Mouse (Mus musculus): ENCODE measurements around the gene Fkbp8.

- no peak for TF ChIP-seq CTCF (IDR thresholded peaks at IDR 0.05; ENCODE audit: extremely low read depth, insufficient read length, insufficient replicate concordance, low read depth, low read length)
- no peak for TF ChIP-seq POLR2A (IDR thresholded peaks at IDR 0.05; ENCODE audit: low read depth, low read length)
Observed at GRCm38 (mm10) chr8:70541081-70541480, 13.6 kb downstream of the Fkbp8 start.

Data from small intestine, adult 2 months (tissue).